Mouse (Mus musculus): Measurements from ENCODE around the gene Prkag1. TPM values are rescaled to one million over a fixed set of nuclear protein-coding genes. Genes with fewer than 3 reads are reported as not detected.

Prkag1 gene
- polyA plus RNA-seq, 1 experiment, result 72.7 TPM

- H3K4me1 ChIP-seq (ENCODE audit: control insufficient read depth, insufficient read depth, low read length), result peaks cover 6% of the 10 kb centered on the region; the same call in 1 of the 2 replicates
- TF ChIP-seq POLR2A (IDR thresholded peaks at IDR 0.05; ENCODE audit: low read depth, low read length) (no peak), CTCF (conservative IDR thresholded peaks at IDR 0.05; ENCODE audit: insufficient read depth, insufficient read length, low read depth, low read length) (no peak)
- H3K36me3 ChIP-seq (ENCODE audit: control insufficient read depth, insufficient read depth, low read length), result no peaks in the 10 kb centered on the region
- peaks cover 13% of the 10 kb centered on the region for H3K27me3 ChIP-seq (replicated peaks; ENCODE audit: control insufficient read depth, insufficient read depth, low read length)
- H3K4me3 ChIP-seq (ENCODE audit: insufficient read depth, low read depth, low read length), result peak overlapping the region; percentile 31
- 5% methylated on average over 62 of the region's 62 CpGs for WGBS
- peak; percentile 21 for DNase-seq
- no peak overlapping the region for H3K27ac ChIP-seq (ENCODE audit: insufficient read depth, low read depth, low read length)
Measured at GRCm38 (mm10) chr15:98776280-98777004, 54.9 kb downstream of the Prkag1 start.

- no peaks in the 10 kb centered on the region for H3K36me3 ChIP-seq (ENCODE audit: control insufficient read depth, insufficient read depth, low read length)
- no peak overlapping the region for H3K27ac ChIP-seq (ENCODE audit: insufficient read depth, low read depth, low read length)
- H3K4me3 ChIP-seq (ENCODE audit: insufficient read depth, low read depth, low read length), result no peak overlapping the region
- TF ChIP-seq CTCF (conservative IDR thresholded peaks at IDR 0.05; ENCODE audit: insufficient read depth, insufficient read length, low read depth, low read length) (no peak), POLR2A (IDR thresholded peaks at IDR 0.05; ENCODE audit: low read depth, low read length) (no peak)
- H3K4me1 ChIP-seq (ENCODE audit: control insufficient read depth, insufficient read depth, low read length), result peaks cover 6% of the 10 kb centered on the region; the same call in 1 of the 2 replicates
- no peak for DNase-seq
- H3K27me3 ChIP-seq (replicated peaks; ENCODE audit: control insufficient read depth, insufficient read depth, low read length), result peaks cover 13% of the 10 kb centered on the region
- 25% methylated on average over 5 of the region's 5 CpGs for WGBS
Measured at GRCm38 (mm10) chr15:98775533-98775932, 55.8 kb downstream of the Prkag1 start.

- DNase-seq, result no peak
- TF ChIP-seq CTCF (conservative IDR thresholded peaks at IDR 0.05; ENCODE audit: insufficient read depth, insufficient read length, low read depth, low read length) (no peak), POLR2A (IDR thresholded peaks at IDR 0.05; ENCODE audit: low read depth, low read length) (no peak)
- Histone ChIP-seq H3K36me3 (ENCODE audit: control insufficient read depth, insufficient read depth, low read length) (no peaks in the 10 kb centered on the region), H3K4me1 (ENCODE audit: control insufficient read depth, insufficient read depth, low read length) (peaks cover 6% of the 10 kb centered on the region; the same call in 1 of the 2 replicates), H3K27ac (ENCODE audit: insufficient read depth, low read depth, low read length) (no peak overlapping the region), H3K4me3 (ENCODE audit: insufficient read depth, low read depth, low read length) (no peak overlapping the region), H3K27me3 (replicated peaks; ENCODE audit: control insufficient read depth, insufficient read depth, low read length) (peaks cover 13% of the 10 kb centered on the region)
- WGBS, result 70% methylated on average over 15 of the region's 15 CpGs
Measured at GRCm38 (mm10) chr15:98774096-98774495, 57.2 kb downstream of the Prkag1 start.

- 9% methylated on average over 36 of the region's 36 CpGs for WGBS
- H3K4me1 ChIP-seq (ENCODE audit: control insufficient read depth, insufficient read depth, low read length), result peaks cover 6% of the 10 kb centered on the region; the same call in 1 of the 2 replicates
- H3K27me3 ChIP-seq (replicated peaks; ENCODE audit: control insufficient read depth, insufficient read depth, low read length), result peaks cover 4% of the 10 kb centered on the region
- peak; percentile 23 for DNase-seq
- no peaks in the 10 kb centered on the region for H3K36me3 ChIP-seq (ENCODE audit: control insufficient read depth, insufficient read depth, low read length)
- H3K27ac ChIP-seq (ENCODE audit: insufficient read depth, low read depth, low read length), result no peak overlapping the region
- TF ChIP-seq CTCF (conservative IDR thresholded peaks at IDR 0.05; ENCODE audit: insufficient read depth, insufficient read length, low read depth, low read length), result no peak
- TF ChIP-seq POLR2A (IDR thresholded peaks at IDR 0.05; ENCODE audit: low read depth, low read length), result no peak
- peak overlapping the region; percentile 41 for H3K4me3 ChIP-seq (ENCODE audit: insufficient read depth, low read depth, low read length)
Measured at GRCm38 (mm10) chr15:98772511-98773211, 58.7 kb downstream of the Prkag1 start.

- H3K27ac ChIP-seq (ENCODE audit: insufficient read depth, low read depth, low read length), result no peak overlapping the region
- DNase-seq, result no peak
- peaks cover 6% of the 10 kb centered on the region; the same call in 1 of the 2 replicates for H3K4me1 ChIP-seq (ENCODE audit: control insufficient read depth, insufficient read depth, low read length)
- H3K36me3 ChIP-seq (ENCODE audit: control insufficient read depth, insufficient read depth, low read length), result no peaks in the 10 kb centered on the region
- WGBS, result 29% methylated on average over 12 of the region's 12 CpGs
- TF ChIP-seq POLR2A (IDR thresholded peaks at IDR 0.05; ENCODE audit: low read depth, low read length), result no peak
- TF ChIP-seq CTCF (conservative IDR thresholded peaks at IDR 0.05; ENCODE audit: insufficient read depth, insufficient read length, low read depth, low read length), result no peak
- peak overlapping the region; percentile 41 for H3K4me3 ChIP-seq (ENCODE audit: insufficient read depth, low read depth, low read length)
- H3K27me3 ChIP-seq (replicated peaks; ENCODE audit: control insufficient read depth, insufficient read depth, low read length), result peaks cover 4% of the 10 kb centered on the region; the same call in 1 of the 2 replicates
Measured at GRCm38 (mm10) chr15:98771813-98772425, 59.4 kb downstream of the Prkag1 start.

- Histone ChIP-seq H3K27me3 (replicated peaks; ENCODE audit: control insufficient read depth, insufficient read depth, low read length) (no peaks in the 10 kb centered on the region), H3K36me3 (ENCODE audit: control insufficient read depth, insufficient read depth, low read length) (no peaks in the 10 kb centered on the region), H3K4me3 (ENCODE audit: insufficient read depth, low read depth, low read length) (no peak overlapping the region), H3K27ac (ENCODE audit: insufficient read depth, low read depth, low read length) (no peak overlapping the region), H3K4me1 (ENCODE audit: control insufficient read depth, insufficient read depth, low read length) (0 out of 2 replicates have a peak, but pooled peaks cover 8% of the 10 kb centered on the region)
- no peak for TF ChIP-seq POLR2A (IDR thresholded peaks at IDR 0.05; ENCODE audit: low read depth, low read length)
- no peak for TF ChIP-seq CTCF (conservative IDR thresholded peaks at IDR 0.05; ENCODE audit: insufficient read depth, insufficient read length, low read depth, low read length)
- 63% methylated on average over 5 of the region's 5 CpGs for WGBS
- DNase-seq, result no peak
Measured at GRCm38 (mm10) chr15:98768259-98768658, 63.1 kb downstream of the Prkag1 start.

Measured in kidney, adult 2 months (tissue).